Mouse (Mus musculus) heart, postnatal 25 days (tissue): Measurements from ENCODE around the gene Olfr557. TPM values are rescaled to one million over a fixed set of nuclear protein-coding genes. Genes with fewer than 3 reads are reported as not detected.

Source experiments
- DNase-seq: peaks from one replicate; pipeline ENCODE4 v3.0.0; 2022; ENCODE audit warnings: low spot score
- intact Hi-C: fragments of 180-260 bp; cut with DNase I; formaldehyde crosslinking; loops from one replicate; pipeline ENCODE4 v1.15.1; 2025
- total RNA-seq, 2 experiments: library from RNA; stranded (reverse); gene quantifications; 2 replicates each; pipeline ENCODE4 v1.2.3; 2021

Olfr557 gene
- total RNA-seq: not detected

DNA sequence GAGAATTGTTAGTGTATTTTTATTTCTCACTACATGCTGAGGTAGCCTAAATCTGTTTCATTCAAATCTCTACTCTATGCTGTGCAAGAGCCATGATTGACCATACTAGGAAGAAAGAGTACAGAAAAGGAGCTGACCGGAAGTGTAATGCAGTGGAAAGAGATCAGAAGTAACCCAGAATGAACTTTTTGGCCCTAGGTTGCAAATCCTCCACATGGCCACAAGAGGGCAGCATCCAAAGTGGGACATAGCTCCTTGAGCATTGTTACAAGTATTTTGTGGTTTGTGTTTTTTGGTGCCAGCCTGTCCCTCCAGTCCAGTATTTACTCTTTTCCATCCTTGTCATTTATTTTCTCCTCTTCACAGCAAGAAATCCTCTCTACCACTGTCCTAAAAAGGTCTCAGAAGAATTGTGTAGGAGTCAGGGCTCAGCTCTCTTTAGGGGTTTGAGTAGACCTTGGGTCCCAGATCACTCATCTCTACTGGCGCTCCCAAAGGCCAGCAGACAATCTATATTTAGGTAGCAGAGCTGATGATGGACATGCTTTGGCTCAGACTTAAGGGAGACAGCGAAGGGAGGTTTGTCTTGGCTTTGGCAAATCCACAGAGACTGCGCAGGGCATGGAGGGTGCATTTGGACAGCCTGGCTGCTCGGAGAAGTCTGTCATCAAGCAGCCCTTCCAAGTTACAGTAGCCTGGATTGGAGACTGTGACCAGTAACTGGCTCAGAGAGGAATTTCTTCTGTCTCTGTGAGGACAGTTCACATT lies at the start of gene Olfr557:
Olfr557 (plus strand) TSS at position 553 of the 768 bp plus-strand sequence.
- DNase-seq: no peak
- intact Hi-C loops: no loop called here

DNA sequence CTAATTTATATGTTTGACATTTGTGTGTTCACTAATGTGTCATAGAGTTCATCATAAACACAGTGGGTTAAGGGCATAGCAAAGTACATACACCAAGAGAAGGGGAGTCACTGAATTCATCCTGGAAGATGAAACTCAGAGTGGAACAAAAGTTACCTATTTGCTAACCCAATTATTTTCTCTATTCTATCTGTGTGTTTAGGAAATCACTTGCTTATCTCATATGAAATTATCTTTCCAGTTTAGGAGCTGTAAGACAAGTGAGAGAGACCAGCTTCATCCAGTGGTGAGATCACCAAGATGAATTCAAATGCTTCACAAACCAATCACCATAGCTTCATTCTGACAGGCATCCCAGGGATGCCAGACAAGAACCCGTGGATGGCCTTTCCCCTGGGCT lies 37.2 kb upstream of the Olfr557 start, which contains the start of gene Olfr555:
Olfr555 (plus strand) TSS at position 301 of the 400 bp plus-strand sequence.
- DNase-seq: no peak
- intact Hi-C loops: no loop called here

DNA sequence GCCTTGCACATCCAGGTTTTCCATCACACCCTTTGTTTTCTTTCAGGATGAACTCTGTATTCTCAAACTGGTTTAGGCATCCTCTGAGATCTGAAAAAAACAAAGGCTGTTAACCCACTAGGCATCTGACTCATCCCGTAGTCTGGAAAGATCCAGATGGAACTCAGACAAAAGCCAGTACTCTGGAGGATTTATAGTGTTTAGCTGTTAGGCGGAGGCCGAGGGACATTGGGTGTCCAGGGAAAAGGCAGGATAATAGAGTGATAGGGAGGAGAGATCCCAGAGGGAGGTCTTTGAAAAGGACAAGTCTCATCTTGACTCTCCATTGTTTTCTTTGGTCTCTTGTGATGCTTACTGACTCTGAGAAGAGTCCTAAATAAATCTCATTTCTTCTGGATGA lies 31.1 kb upstream of the Olfr557 start, which contains the start of gene Olfr556:
Olfr556 (plus strand) TSS at position 301 of the 400 bp plus-strand sequence.
- no peak for DNase-seq
- intact Hi-C loops: no loop called here

DNA sequence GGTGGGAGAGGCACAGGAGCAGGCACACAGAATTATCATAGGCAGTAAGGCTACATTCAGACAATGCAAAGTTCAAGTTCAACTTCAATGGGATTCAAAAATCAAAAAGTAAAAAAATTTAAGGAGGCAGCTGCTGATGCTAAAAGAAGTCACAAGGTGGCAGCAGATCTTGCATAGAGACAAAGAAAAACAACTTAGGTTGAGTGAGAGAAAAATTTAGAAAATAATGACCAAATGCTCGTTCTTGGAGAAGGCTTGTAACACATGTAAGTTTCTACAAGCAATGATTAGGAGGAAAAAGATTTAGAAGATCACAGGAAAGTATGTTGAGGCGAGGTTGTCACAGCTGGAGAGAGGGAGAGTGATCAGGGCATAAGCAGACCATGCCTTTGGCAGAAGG lies 30.3 kb upstream of the Olfr557 start:
- no peak for DNase-seq
- intact Hi-C loops: loop anchor here (1.0 to 5.0 kb wide), 2 partner anchors 87 to 254 kb away; no protein-coding TSS in a partner anchor

DNA sequence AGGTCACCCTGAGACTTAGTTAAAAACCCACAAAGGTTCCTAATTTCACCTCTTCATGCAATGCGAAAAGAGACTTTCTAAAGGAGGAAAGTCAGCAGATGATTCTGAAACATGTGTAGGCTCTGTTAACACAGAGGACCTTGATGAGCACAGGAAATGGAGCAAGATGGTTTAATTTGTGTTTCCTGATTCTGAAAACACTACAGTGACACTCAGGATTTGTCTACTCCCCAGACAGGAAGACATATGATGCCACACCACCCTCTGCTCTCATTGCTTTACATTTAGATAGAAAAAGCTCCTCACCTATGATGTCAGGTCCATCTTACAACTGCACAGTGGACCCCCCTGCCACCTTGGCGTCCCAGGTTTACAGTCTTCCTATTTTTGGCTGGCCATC lies 19.5 kb upstream of the Olfr557 start:
- intact Hi-C loops: no loop called here

DNA sequence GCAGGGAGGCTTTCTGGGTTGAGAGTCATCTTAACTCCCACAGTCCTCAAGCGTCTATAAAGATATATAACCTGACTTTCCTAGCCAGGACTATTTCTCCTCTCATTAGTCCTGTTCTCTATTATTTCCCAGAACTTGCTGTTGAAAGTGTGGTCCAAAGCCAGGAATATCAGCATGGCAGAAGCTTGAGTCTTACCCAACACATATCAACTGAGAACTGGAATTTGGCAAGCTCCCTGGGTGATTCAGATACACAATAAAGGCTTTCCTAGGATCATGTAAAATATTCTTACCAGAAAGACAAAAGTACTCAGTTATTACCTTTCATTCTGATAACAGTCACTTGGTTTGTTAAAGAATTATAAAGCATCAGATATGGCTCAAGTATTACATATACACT lies 13.8 kb upstream of the Olfr557 start:
- no peak for DNase-seq

More for the DNA sequence above, 19.5 kb upstream of the Olfr557 start:
- DNase-seq: no peak

DNA sequence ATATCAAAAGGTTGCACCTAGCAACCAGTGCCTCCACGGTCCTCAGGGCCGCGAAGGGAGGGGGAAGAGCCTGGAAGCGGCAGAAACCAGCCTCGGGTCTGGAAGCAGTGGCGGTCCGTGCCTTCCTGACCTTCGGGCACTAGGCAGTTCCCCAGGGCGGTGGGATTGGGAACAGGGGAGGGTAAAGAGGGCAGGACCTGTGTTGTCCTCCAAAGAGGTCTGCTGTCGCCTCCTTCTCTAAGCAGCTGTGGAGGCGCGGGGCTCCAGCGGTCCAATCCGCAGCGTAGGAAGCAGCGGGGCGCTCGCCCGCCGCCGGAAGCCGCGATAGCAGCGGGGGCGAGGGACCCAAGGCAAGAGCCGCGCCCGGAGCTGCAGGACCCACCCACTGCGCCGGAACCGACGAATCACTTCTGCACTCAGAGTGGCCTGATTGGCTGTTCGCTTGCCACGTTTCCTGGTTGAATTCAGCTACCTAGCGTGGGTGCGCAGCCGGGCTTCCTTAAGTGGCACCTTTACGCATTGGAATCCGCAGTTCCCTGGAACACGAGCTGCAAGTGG lies 8.7 kb upstream of the Olfr557 start, which contains the start of gene Trim68:
Trim68 (minus strand) TSS at position 384 of the 558 bp plus-strand sequence.
- peak; percentile 84 for DNase-seq
- intact Hi-C loops: no loop called here

More for the DNA sequence above, 13.8 kb upstream of the Olfr557 start:
- intact Hi-C loops: no loop called here

DNA sequence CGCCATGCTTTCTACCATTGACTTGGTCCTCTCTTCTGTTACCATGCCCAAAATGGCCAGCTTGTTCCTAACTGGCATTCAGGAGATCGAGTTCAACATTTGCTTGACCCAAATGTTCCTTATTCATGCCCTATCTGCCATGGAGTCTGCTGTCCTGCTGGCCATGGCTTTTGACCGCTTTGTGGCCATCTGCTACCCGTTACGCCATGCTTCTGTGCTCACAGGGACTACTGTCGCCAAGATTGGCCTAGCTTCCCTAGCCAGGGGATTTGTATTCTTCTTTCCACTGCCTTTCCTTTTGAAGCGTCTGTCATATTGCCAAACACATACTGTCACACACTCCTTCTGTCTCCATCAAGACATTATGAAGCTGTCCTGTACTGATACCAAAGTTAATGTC lies 2.8 kb downstream of the Olfr557 start:
- intact Hi-C loops: no loop called here
- no peak for DNase-seq

DNA sequence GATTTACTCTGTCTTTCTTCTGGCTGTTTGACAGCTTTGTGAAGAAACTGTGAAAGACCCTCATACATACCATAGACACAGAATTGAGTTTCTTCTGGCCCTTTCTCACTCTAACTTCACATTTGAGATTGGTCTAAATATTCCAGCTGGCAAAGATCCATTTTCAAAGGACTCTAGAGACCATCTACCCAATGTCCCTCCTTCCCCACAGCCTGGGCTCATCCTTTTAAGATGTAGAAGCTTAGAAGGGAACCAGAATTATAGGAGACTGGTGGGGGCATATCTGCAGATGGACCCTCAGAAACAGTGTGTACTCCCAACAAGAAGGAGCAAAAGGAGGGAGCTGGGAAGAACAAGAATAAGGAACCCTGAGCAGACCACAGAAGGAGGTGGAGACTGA lies 6.2 kb downstream of the Olfr557 start, which contains the start of gene Olfr558:
Olfr558 (plus strand) TSS at position 301 of the 400 bp plus-strand sequence.
- intact Hi-C loops: no loop called here
- no peak for DNase-seq

DNA sequence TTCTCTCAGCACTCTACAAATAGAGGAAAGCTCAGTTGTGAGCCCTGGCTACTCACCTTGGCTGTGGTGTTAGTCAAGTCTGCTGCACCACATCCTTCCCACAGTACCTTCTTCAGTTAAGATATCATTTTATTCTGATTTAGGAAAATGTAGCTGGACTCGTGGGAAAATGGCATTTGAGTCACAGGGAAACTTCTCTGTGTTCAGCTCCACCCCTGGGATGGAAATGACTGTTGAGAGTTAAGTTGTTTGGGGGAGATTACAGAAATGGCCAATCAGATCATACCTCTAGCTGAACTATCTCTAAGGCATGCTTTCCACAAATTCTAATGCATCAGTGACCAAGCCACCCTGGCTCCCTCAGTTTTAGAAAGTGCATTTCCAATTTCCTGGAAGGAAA lies 23.3 kb downstream of the Olfr557 start, which contains the start of gene Olfr33:
Olfr33 (minus strand) TSS at position 101 of the 400 bp plus-strand sequence.
- intact Hi-C loops: no loop called here
- no peak for DNase-seq

DNA sequence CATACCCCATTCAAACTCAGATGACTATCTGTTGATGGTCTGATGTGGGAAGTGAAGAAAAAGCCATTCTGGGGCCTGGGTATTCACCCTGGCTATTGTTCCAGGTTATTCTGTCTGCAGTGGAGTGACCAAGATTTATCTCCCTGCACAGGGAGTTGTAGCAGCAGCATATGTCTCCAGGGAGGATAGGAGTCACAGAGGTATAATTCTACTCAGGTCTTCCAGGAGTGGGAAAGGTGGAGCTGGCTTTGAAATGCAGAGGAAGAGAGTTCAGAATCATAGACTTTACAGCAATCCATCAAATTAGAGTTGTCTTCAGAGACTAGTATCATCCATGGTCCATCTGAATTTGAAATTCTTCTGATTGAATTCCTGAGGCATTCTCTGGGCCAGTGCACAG lies 31.7 kb downstream of the Olfr557 start, which contains the start of gene Olfr559:
Olfr559 (minus strand) TSS at position 101 of the 400 bp plus-strand sequence.
- intact Hi-C loops: no loop called here
- DNase-seq: no peak

DNA sequence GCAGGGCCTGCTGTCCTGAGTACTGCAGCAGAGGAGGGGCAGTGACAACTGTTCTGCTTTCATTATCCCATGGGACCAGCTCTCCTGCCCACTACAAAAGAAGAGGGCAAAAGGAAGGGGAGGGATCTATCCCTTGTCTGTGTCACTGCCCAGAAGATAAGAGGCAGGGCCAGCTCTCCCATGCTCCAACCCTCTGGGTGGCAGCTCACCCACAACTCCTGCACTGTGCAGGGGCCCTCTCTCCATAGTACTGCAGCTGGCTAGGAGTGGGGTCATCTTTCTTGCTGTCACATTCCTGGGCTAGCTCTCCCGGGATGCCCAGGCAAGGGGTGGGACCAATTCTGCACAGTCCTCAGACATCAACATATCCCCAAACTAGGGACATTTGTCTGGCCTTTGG lies 38.1 kb downstream of the Olfr557 start:
- DNase-seq: no peak
- intact Hi-C loops: no loop called here

DNA sequence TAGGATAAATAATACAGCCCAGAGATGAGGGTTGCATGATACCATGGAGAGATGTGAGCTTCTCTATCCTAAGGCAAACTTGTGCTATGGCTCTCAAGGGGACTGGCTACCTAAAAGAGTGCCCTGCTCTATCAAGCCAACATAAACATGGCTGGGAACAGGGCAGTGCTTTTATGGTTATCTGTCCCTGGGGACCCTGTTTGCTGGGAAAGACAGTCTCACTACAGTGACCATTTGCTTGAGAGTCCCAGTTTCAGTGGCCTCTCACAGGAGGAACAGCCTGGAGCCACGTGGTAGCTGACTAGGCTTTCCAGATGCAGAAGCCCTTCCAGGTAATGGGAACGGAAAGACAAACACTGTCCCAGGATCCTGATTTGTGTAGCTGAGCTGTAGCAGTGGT lies 42.0 kb downstream of the Olfr557 start:
- DNase-seq: no peak
- intact Hi-C loops: no loop called here

Other genes with a start within 250 kb of the Olfr557 start
- gene Olfr543, start 214.2 kb upstream of the Olfr557 start, total RNA-seq: not detected
- gene Olfr544, start 207.6 kb upstream of the Olfr557 start, total RNA-seq: not detected
- gene Olfr545, start 196.3 kb upstream of the Olfr557 start, total RNA-seq: not detected
- gene Olfr547, start 161.2 kb upstream of the Olfr557 start, total RNA-seq: not detected
- gene Olfr548-ps1, start 155.0 kb upstream of the Olfr557 start, total RNA-seq: not detected
- gene Olfr549, start 146.0 kb upstream of the Olfr557 start, total RNA-seq: not detected
- gene Trim21, start 130.4 kb upstream of the Olfr557 start, total RNA-seq: 1 to 10 TPM; 5.4 to 5.5 TPM
- gene Olfr550, start 124.5 kb upstream of the Olfr557 start, total RNA-seq: under 1 TPM; 0.10 to 0.17 TPM
- gene Olfr551, start 104.0 kb upstream of the Olfr557 start, total RNA-seq: not detected
- gene Olfr552, start 98.1 kb upstream of the Olfr557 start, total RNA-seq: under 1 TPM; 0.08 to 0.36 TPM
- gene Olfr553, start 77.7 kb upstream of the Olfr557 start, total RNA-seq: not detected
- not detected for gene Olfr554, start 57.5 kb upstream of the Olfr557 start, total RNA-seq
- gene Olfr555, start 37.1 kb upstream of the Olfr557 start, total RNA-seq: not detected
- not detected for gene Olfr556, start 31.0 kb upstream of the Olfr557 start, total RNA-seq
- gene Trim68, start 8.6 kb upstream of the Olfr557 start, total RNA-seq: 1 to 10 TPM; 6.5 to 8.2 TPM
- gene Olfr558, start 6.3 kb downstream of the Olfr557 start, total RNA-seq: 1 to 10 TPM; 2.4 to 4.4 TPM
- not detected for gene Olfr33, start 23.2 kb downstream of the Olfr557 start, total RNA-seq
- gene Olfr559, start 31.6 kb downstream of the Olfr557 start, total RNA-seq: not detected
- gene Olfr560, start 63.5 kb downstream of the Olfr557 start, total RNA-seq: not detected
- gene Olfr78, start 63.6 kb downstream of the Olfr557 start, total RNA-seq: 1 to 10 TPM in 1 of 2 experiments, under 1 TPM in 1; 0.81 to 1.2 TPM
- not detected for gene Olfr561, start 75.3 kb downstream of the Olfr557 start, total RNA-seq
- gene Olfr564, start 107.6 kb downstream of the Olfr557 start, total RNA-seq: not detected
- gene Olfr566, start 162.9 kb downstream of the Olfr557 start, total RNA-seq: not detected
- not detected for gene Olfr568, start 181.2 kb downstream of the Olfr557 start, total RNA-seq
- gene Olfr569, start 195.0 kb downstream of the Olfr557 start, total RNA-seq: not detected
- gene Olfr570, start 198.7 kb downstream of the Olfr557 start, total RNA-seq: not detected
- gene Olfr571, start 221.6 kb downstream of the Olfr557 start, total RNA-seq: not detected
- gene Olfr572, start 228.5 kb downstream of the Olfr557 start, total RNA-seq: not detected
- not detected for gene Olfr573-ps1, start 246.7 kb downstream of the Olfr557 start, total RNA-seq